ENCODE assay signal across 14 mouse cellular contexts in the genomic region with DNA sequence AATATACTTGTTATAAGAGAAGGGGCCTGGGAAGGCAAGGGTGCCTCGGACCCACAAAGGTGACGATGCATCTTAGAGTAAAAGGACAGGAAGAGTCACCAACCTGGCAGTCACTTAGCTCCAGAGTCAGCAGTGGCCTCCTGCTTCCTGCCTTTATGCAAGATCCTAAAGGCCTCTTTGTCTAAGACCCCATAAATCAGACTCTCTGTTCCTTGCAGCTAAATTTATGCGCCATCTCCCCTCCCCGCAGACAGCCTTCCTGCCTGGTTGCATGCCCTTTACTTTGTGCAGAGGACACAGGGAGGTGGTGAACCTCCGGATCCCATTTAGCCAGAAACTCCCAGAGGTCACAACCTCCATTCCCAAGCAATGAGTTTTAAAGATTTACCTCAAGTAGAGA. TPM values are rescaled to one million over a fixed set of nuclear protein-coding genes. Genes with fewer than 3 reads are reported as not detected.
DNase-seq lines count a peak whose midpoint lies in the region; ATAC-seq and TF ChIP-seq lines count a peak whose summit lies in the region.
"Had no signal": no experiment of that assay in that cellular context is flagged by ENCODE, and none has a peak within 500 bp of the region (broad histone marks: within the 10 kb centered on the region; RNA-seq: fewer than 3 reads in every experiment).

No protein-coding gene starts in this region.

- H3K9ac ChIP-seq in hindbrain, embryonic 11.5 days (ENCODE audit: low read depth, low read length): no peak overlapping the region
- no peak overlapping the region for H3K9ac ChIP-seq in hindbrain, embryonic 14.5 days
- H3K9ac ChIP-seq in neural tube, embryonic 15.5 days (replicated peaks): no peak overlapping the region
- H3K9ac ChIP-seq: liver, embryonic 13.5 days; midbrain, embryonic 15.5 days had no signal

- no peaks in the 10 kb centered on the region for H3K36me3 ChIP-seq in hindbrain, embryonic 11.5 days (ENCODE audit: control insufficient read depth, insufficient read depth, low read length)
- no peaks in the 10 kb centered on the region for H3K36me3 ChIP-seq in hindbrain, embryonic 14.5 days (replicated peaks; ENCODE audit: control insufficient read depth, insufficient read depth)
- no peaks in the 10 kb centered on the region for H3K36me3 ChIP-seq in neural tube, embryonic 15.5 days
- H3K36me3 ChIP-seq in thymus, adult 2 months (ENCODE audit: control insufficient read depth, insufficient read depth, low read length): no peaks in the 10 kb centered on the region
- H3K36me3 ChIP-seq: G1E; liver, embryonic 13.5 days; midbrain, embryonic 15.5 days had no signal

- H3K27me3 ChIP-seq in hindbrain, embryonic 11.5 days (ENCODE audit: control insufficient read depth, insufficient read depth, low read length): no peaks in the 10 kb centered on the region
- H3K27me3 ChIP-seq in hindbrain, embryonic 14.5 days (ENCODE audit: control insufficient read depth, insufficient read depth, low read length): no peaks in the 10 kb centered on the region
- H3K27me3 ChIP-seq in neural tube, embryonic 15.5 days (replicated peaks): 0 out of 2 replicates have a peak, but pooled peaks cover 3% of the 10 kb centered on the region
- H3K27me3 ChIP-seq in thymus, adult 2 months (ENCODE audit: control insufficient read depth, insufficient read depth, low read length): no peaks in the 10 kb centered on the region
- H3K27me3 ChIP-seq: liver, embryonic 13.5 days; midbrain, embryonic 15.5 days had no signal

- 35% methylated on average over 5 of the region's 5 CpGs for WGBS in hindbrain, embryonic 11.5 days
- WGBS in hindbrain, embryonic 14.5 days: 24% methylated on average over 5 of the region's 5 CpGs
- 10% methylated on average over 5 of the region's 5 CpGs for WGBS in neural tube, embryonic 15.5 days
- 28% methylated on average over 5 of the region's 5 CpGs for WGBS in thymus, adult 2 months

- H3K4me3 ChIP-seq in hindbrain, embryonic 11.5 days (ENCODE audit: low read depth, low read length): no peak overlapping the region
- no peak overlapping the region for H3K4me3 ChIP-seq in hindbrain, embryonic 14.5 days (replicated peaks; ENCODE audit: low read length)
- no peak overlapping the region for H3K4me3 ChIP-seq in neural tube, embryonic 15.5 days (replicated peaks)
- H3K4me3 ChIP-seq in thymus, adult 2 months (ENCODE audit: control insufficient read depth, insufficient read depth, low read length): no peak overlapping the region
- H3K4me3 ChIP-seq: liver, embryonic 13.5 days; midbrain, embryonic 15.5 days had no signal

- TF ChIP-seq POLR2A in thymus, adult 2 months (IDR thresholded peaks at IDR 0.05; ENCODE audit: control insufficient read depth, extremely low read depth, insufficient read depth, low read length, poor library complexity): no peak

- H3K27ac ChIP-seq in hindbrain, embryonic 11.5 days (ENCODE audit: low read depth, low read length): no peak overlapping the region
- H3K27ac ChIP-seq in hindbrain, embryonic 14.5 days: no peak overlapping the region
- no peak overlapping the region for H3K27ac ChIP-seq in neural tube, embryonic 15.5 days (replicated peaks)
- no peak overlapping the region for H3K27ac ChIP-seq in thymus, adult 2 months (ENCODE audit: control insufficient read depth, insufficient read depth, low read length)
- H3K27ac ChIP-seq: liver, embryonic 13.5 days; midbrain, embryonic 15.5 days had no signal

- no peak for TF ChIP-seq CTCF in thymus, adult 2 months (IDR thresholded peaks at IDR 0.05; ENCODE audit: borderline replicate concordance, control insufficient read depth, extremely low read depth, insufficient read depth, low read length, poor library complexity)

- peak; percentile 68 for ATAC-seq in hindbrain, embryonic 11.5 days (ENCODE audit: low FRiP score)
- ATAC-seq in hindbrain, embryonic 14.5 days (ENCODE audit: low FRiP score): no peak
- peak; percentile 68; the same call in 1 of the 2 replicates for ATAC-seq in neural tube, embryonic 15.5 days (ENCODE audit: low FRiP score)
- ATAC-seq: intestine, embryonic 16.5 days; midbrain, embryonic 15.5 days had no signal

- no peaks in the 10 kb centered on the region for H3K9me3 ChIP-seq in hindbrain, embryonic 11.5 days (ENCODE audit: control insufficient read depth, low read length)
- H3K9me3 ChIP-seq in hindbrain, embryonic 14.5 days (ENCODE audit: control insufficient read depth, low read length): no peaks in the 10 kb centered on the region
- no peaks in the 10 kb centered on the region for H3K9me3 ChIP-seq in neural tube, embryonic 15.5 days (replicated peaks)
- H3K9me3 ChIP-seq: G1E; liver, embryonic 13.5 days; midbrain, embryonic 15.5 days had no signal

- no peaks in the 10 kb centered on the region for H3K4me1 ChIP-seq in hindbrain, embryonic 11.5 days (replicated peaks; ENCODE audit: control insufficient read depth, insufficient read depth, low read length)
- no peaks in the 10 kb centered on the region for H3K4me1 ChIP-seq in hindbrain, embryonic 14.5 days (replicated peaks; ENCODE audit: control insufficient read depth, insufficient read depth, low read length)
- peaks cover 7% of the 10 kb centered on the region for H3K4me1 ChIP-seq in neural tube, embryonic 15.5 days
- no peaks in the 10 kb centered on the region for H3K4me1 ChIP-seq in thymus, adult 2 months (replicated peaks; ENCODE audit: control insufficient read depth, insufficient read depth, low read length)
- H3K4me1 ChIP-seq: liver, embryonic 13.5 days; midbrain, embryonic 15.5 days had no signal

- DNase-seq in hindbrain, embryonic 11.5 days (ENCODE audit: low spot score): peak; percentile 4
- DNase-seq in hindbrain, embryonic 14.5 days (ENCODE audit: low spot score): no peak
- peak; percentile 52 for DNase-seq in kidney, adult 11 months
- DNase-seq in kidney, postnatal 25 days: peak; percentile 42 to 78
- DNase-seq in gastrocnemius, postnatal 25 days: no peak
- DNase-seq in thymus, adult 2 months: no peak
- no peak for DNase-seq in cerebellum, adult 18-20 months
- DNase-seq: liver, embryonic 13.5 days; lung, postnatal 4 days; right cerebral cortex, postnatal 14 days had no signal

- H3K4me2 ChIP-seq in hindbrain, embryonic 11.5 days (replicated peaks; ENCODE audit: low read depth, low read length): no peak overlapping the region
- H3K4me2 ChIP-seq in hindbrain, embryonic 14.5 days (replicated peaks): no peak overlapping the region
- no peak overlapping the region for H3K4me2 ChIP-seq in neural tube, embryonic 15.5 days
- H3K4me2 ChIP-seq: liver, embryonic 13.5 days; midbrain, embryonic 15.5 days had no signal

RNA-seq across cellular contexts. Expression of gene Med28, which starts 52.8 kb away (rescaled TPM):
- polyA plus RNA-seq in hindbrain, embryonic 11.5 days (2014; fragmentation: Nextera tagmentation; extraction: Ambion mirVana): 292 and 294 TPM in 2 replicates
- 251 and 253 TPM in 2 replicates for polyA plus RNA-seq in hindbrain, embryonic 14.5 days (2014; fragmentation: Nextera tagmentation; extraction: Ambion mirVana)
- 240 and 257 TPM in 2 replicates for polyA plus RNA-seq in neural tube, embryonic 15.5 days (2015; fragmentation: Nextera tagmentation; extraction: Ambion mirVana)
- 10 to 100 TPM; 46.0 to 48.6 TPM for total RNA-seq in gastrocnemius, postnatal 25 days (2021)
- polyA plus RNA-seq in thymus, adult 2 months (2012; rRNA removed): 108 and 125 TPM in 2 replicates

Comparison
In these comparisons a context has a peak if more than half of its experiments do, and no peak if none do; other contexts are left out.
1. DNase-seq: peak in hindbrain, embryonic 11.5 days (single experiment), kidney, adult 11 months (single experiment) and kidney, postnatal 25 days (2 of 2); none in hindbrain, embryonic 14.5 days (single experiment), gastrocnemius, postnatal 25 days (single experiment), thymus, adult 2 months (single experiment) and cerebellum, adult 18-20 months (0 of 2).